Mouse (Mus musculus) small intestine, adult 2 months (tissue): ENCODE data around the gene Pkp4.

Experiments used
- CTCF ChIP-seq: fragments of 200-500 bp; IDR thresholded peaks from 2 replicates; pipeline ENCODE4 v1.5.1; 2012; ENCODE audit warnings: low read depth, mild to moderate bottlenecking, control low read depth, inconsistent platforms, low read length, moderate library complexity, mixed read lengths; ENCODE audit not compliant: insufficient replicate concordance, insufficient read length; ENCODE audit errors: extremely low read depth
- POLR2A ChIP-seq: fragments of 200-500 bp; IDR thresholded peaks from 2 replicates; pipeline ENCODE4 v1.6.1; 2012; ENCODE audit warnings: low read depth, mild to moderate bottlenecking, control low read depth, inconsistent platforms, low read length, moderate library complexity

GRCm38 (mm10) chr2:59378096-59378495 lies 217.4 kb downstream of the Pkp4 start:
- TF ChIP-seq POLR2A: no peak
- no peak for TF ChIP-seq CTCF
